Comparison of ENCODE assay signal across 14 mouse cellular contexts in the genomic region with DNA sequence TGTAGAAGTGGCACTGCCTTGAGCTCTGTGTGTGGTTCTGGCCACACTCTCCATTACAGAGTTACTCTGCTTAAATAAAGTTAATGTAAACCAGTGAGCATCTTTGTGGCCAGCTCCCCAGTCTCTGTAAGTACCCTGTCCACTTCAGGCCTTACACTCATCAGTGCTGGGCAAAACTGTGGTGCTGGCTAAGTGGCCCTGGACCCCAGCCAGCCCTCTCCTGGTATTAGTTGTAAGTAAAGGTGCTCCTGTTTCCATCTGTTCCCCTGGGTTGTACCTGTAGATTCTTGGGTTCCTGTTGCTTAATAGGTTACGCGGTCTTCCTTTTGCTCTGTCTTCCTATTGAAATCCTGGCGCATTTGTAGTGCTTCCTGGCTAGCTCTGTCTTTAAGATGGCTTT.
"Had no signal": no experiment of that assay in that cellular context is flagged by ENCODE, and none has a peak within 500 bp of the region (broad histone marks: within the 10 kb centered on the region; RNA-seq: fewer than 3 reads in every experiment).

No protein-coding gene starts in this region.

- H3K36me3 ChIP-seq: intestine, embryonic 15.5 days had no signal

- ATAC-seq: intestine, embryonic 15.5 days; midbrain, embryonic 16.5 days had no signal

- H3K4me2 ChIP-seq: intestine, embryonic 15.5 days; kidney, embryonic 15.5 days; liver, embryonic 11.5 days; liver, embryonic 15.5 days; lung, embryonic 15.5 days; midbrain, embryonic 12.5 days; neural tube, embryonic 13.5 days had no signal

- H3K4me3 ChIP-seq: intestine, embryonic 15.5 days; kidney, embryonic 15.5 days; left cerebral cortex, adult 2 months; limb, embryonic 10.5 days; liver, embryonic 15.5 days; lung, embryonic 15.5 days; midbrain, embryonic 12.5 days; neural tube, embryonic 13.5 days had no signal

- H3K9ac ChIP-seq: intestine, embryonic 15.5 days; kidney, embryonic 15.5 days; liver, embryonic 15.5 days; lung, embryonic 15.5 days; midbrain, embryonic 12.5 days; neural tube, embryonic 13.5 days had no signal

- H3K9me3 ChIP-seq: intestine, embryonic 15.5 days; kidney, embryonic 15.5 days; limb, embryonic 10.5 days; liver, embryonic 15.5 days; lung, embryonic 15.5 days; midbrain, embryonic 12.5 days; neural tube, embryonic 13.5 days had no signal

- H3K27me3 ChIP-seq: intestine, embryonic 15.5 days; kidney, embryonic 15.5 days; liver, embryonic 15.5 days; lung, embryonic 15.5 days; midbrain, embryonic 12.5 days; neural tube, embryonic 13.5 days had no signal

- H3K4me1 ChIP-seq: intestine, embryonic 15.5 days; limb, embryonic 10.5 days; midbrain, embryonic 12.5 days had no signal

- H3K27ac ChIP-seq: intestine, embryonic 15.5 days; kidney, embryonic 15.5 days; left cerebral cortex, adult 2 months; limb, embryonic 10.5 days; liver, embryonic 15.5 days; midbrain, embryonic 12.5 days; neural tube, embryonic 13.5 days had no signal

- DNase-seq: kidney, adult 2 months; kidney, postnatal 14 days; right cerebral cortex, postnatal 14 days; thymus, postnatal 36 days had no signal
